Mouse (Mus musculus): ENCODE data around the gene Ldlrad3. TPM values are rescaled to one million over a fixed set of nuclear protein-coding genes. Genes with fewer than 3 reads are reported as not detected.

The Ldlrad3 gene
- polyA plus RNA-seq, 1 experiment, result 3.7 TPM

GRCm38 (mm10) chr2:101952951-101953361 is 233.2 kb downstream of the Ldlrad3 start:
- Histone ChIP-seq H3K27ac (ENCODE audit: control insufficient read depth, insufficient read depth, low read depth, low read length, poor library complexity) (no peak overlapping the region), H3K4me3 (replicated peaks; ENCODE audit: control insufficient read depth, low read depth, low read length) (no peak overlapping the region), H3K4me1 (ENCODE audit: control insufficient read depth, insufficient read depth, low read length) (no peaks in the 10 kb centered on the region)
- WGBS, result 86% methylated on average over 8 of the region's 8 CpGs
- no peak for TF ChIP-seq CTCF (IDR thresholded peaks at IDR 0.05; ENCODE audit: control insufficient read depth, insufficient read depth, low read length)
- no peak for TF ChIP-seq POLR2A (IDR thresholded peaks at IDR 0.05; ENCODE audit: borderline replicate concordance, control insufficient read depth, low read depth, low read length)

- TF ChIP-seq POLR2A (IDR thresholded peaks at IDR 0.05; ENCODE audit: borderline replicate concordance, control insufficient read depth, low read depth, low read length), result no peak
- no peak for TF ChIP-seq CTCF (IDR thresholded peaks at IDR 0.05; ENCODE audit: control insufficient read depth, insufficient read depth, low read length)
- Histone ChIP-seq H3K27ac (ENCODE audit: control insufficient read depth, insufficient read depth, low read depth, low read length, poor library complexity) (no peak overlapping the region), H3K4me3 (replicated peaks; ENCODE audit: control insufficient read depth, low read depth, low read length) (no peak overlapping the region), H3K4me1 (ENCODE audit: control insufficient read depth, insufficient read depth, low read length) (no peaks in the 10 kb centered on the region)
- WGBS, result 83% methylated on average over 7 of the region's 7 CpGs
Observed at GRCm38 (mm10) chr2:101950716-101951520, 235.3 kb downstream of the Ldlrad3 start.

GRCm38 (mm10) chr2:101935006-101935405 is 251.2 kb downstream of the Ldlrad3 start:
- H3K27ac ChIP-seq (ENCODE audit: control insufficient read depth, insufficient read depth, low read depth, low read length, poor library complexity), result no peak overlapping the region
- no peak overlapping the region for H3K4me3 ChIP-seq (replicated peaks; ENCODE audit: control insufficient read depth, low read depth, low read length)
- no peaks in the 10 kb centered on the region for H3K4me1 ChIP-seq (ENCODE audit: control insufficient read depth, insufficient read depth, low read length)
- 85% methylated on average over 1 of the region's 1 CpGs for WGBS
- TF ChIP-seq POLR2A (IDR thresholded peaks at IDR 0.05; ENCODE audit: borderline replicate concordance, control insufficient read depth, low read depth, low read length) (no peak), CTCF (IDR thresholded peaks at IDR 0.05; ENCODE audit: control insufficient read depth, insufficient read depth, low read length) (no peak)

DNA sequence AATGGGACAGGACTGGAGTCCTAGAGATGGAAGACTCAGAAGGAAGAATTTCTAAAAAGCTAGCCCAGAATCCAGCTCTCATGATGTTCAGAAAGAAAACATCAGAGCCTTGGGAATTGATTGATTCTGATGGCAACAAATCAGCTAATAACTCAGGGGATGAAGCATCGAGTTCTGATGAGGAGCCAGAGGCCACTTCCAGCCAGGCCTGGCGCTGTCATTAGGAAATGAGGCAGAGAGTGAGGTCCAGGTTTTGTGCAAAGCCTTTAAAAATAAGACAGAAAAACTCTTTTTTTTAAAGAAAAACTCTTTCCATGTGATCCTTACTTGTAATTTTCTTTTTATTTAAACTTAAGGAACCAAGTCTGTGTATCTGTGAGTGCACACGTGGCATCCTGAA is 252.9 kb downstream of the Ldlrad3 start:
- TF ChIP-seq CTCF (IDR thresholded peaks at IDR 0.05; ENCODE audit: control insufficient read depth, insufficient read depth, low read length), result no peak
- TF ChIP-seq POLR2A (IDR thresholded peaks at IDR 0.05; ENCODE audit: borderline replicate concordance, control insufficient read depth, low read depth, low read length), result no peak
- Histone ChIP-seq H3K4me1 (ENCODE audit: control insufficient read depth, insufficient read depth, low read length) (no peaks in the 10 kb centered on the region), H3K4me3 (replicated peaks; ENCODE audit: control insufficient read depth, low read depth, low read length) (no peak overlapping the region), H3K27ac (ENCODE audit: control insufficient read depth, insufficient read depth, low read depth, low read length, poor library complexity) (no peak overlapping the region)
- WGBS, result 75% methylated on average over 3 of the region's 3 CpGs

DNA sequence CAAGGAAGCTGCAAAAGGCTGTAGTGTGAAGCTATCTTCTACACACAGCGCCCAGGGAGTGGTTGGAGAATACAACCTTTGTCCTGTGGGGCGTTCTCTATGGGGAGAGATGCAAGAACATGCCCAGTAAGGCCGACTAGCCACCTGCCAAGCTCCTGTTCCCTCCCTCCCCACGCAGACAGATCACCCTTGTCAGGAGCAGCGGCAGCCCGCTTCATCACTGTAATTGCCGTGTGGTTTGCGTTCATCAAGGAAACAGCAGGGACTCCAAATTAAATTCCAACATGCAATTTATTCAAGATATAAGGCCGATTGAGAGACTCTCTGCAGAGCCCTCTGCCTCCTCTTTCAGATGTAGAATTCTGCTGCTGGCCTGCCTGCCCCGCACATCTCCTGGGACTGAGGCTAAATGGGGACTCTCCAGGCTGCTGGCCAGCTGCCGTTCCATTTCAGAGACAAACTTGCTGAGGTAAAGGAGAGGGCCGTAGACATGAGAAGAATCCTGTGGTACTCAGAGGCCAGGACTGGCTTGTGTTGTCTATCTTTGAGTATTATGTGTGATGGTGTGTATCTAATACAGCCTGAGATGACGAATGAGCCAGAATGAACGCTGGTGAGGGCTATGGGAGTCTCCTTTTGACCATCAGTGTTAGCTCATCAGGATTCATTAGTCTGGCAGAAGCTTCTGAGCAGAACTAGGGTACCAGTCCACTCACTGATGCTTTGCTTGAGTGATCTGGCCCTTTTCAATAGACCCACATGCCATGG is 253.8 kb downstream of the Ldlrad3 start:
- WGBS, result 83% methylated on average over 14 of the region's 14 CpGs
- Histone ChIP-seq H3K4me3 (replicated peaks; ENCODE audit: control insufficient read depth, low read depth, low read length) (no peak overlapping the region), H3K4me1 (ENCODE audit: control insufficient read depth, insufficient read depth, low read length) (no peaks in the 10 kb centered on the region), H3K27ac (ENCODE audit: control insufficient read depth, insufficient read depth, low read depth, low read length, poor library complexity) (no peak overlapping the region)
- no peak for TF ChIP-seq POLR2A (IDR thresholded peaks at IDR 0.05; ENCODE audit: borderline replicate concordance, control insufficient read depth, low read depth, low read length)
- TF ChIP-seq CTCF (IDR thresholded peaks at IDR 0.05; ENCODE audit: control insufficient read depth, insufficient read depth, low read length), result no peak

DNA sequence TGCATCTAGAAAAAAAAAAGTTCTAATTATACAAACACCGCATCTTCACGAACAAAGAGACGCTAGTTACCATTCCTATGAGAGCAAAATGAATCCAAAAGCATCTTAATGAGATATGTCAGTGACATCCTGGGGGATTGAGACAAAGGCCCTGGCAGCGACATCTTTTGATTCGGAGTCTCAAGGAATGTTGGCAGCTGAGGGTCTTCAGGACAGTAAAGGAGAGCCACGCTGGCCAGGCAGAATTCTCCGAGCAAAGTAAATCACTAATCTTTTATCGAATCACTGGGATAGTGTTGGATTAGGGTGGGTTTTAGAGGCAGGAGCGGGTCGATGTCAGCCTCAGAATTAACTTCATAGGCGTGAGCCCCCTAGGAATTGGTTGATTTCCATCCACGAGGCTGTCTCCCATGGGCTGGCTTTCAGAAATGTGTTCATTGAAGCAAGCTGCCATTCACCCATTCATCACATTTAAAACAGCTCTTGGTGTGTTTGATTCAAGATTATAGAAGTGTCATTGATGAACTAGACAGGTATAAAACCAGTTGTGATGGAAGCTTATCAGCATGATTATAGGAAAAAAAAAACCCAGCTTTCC is 260.5 kb downstream of the Ldlrad3 start:
- WGBS, result 85% methylated on average over 12 of the region's 12 CpGs

GRCm38 (mm10) chr2:101925183-101925582 is 261.0 kb downstream of the Ldlrad3 start:
- no peak overlapping the region for H3K27ac ChIP-seq (ENCODE audit: control insufficient read depth, insufficient read depth, low read depth, low read length, poor library complexity)
- WGBS, result 79% methylated on average over 3 of the region's 3 CpGs
- TF ChIP-seq CTCF (IDR thresholded peaks at IDR 0.05; ENCODE audit: control insufficient read depth, insufficient read depth, low read length) (no peak), POLR2A (IDR thresholded peaks at IDR 0.05; ENCODE audit: borderline replicate concordance, control insufficient read depth, low read depth, low read length) (no peak)
- no peaks in the 10 kb centered on the region for H3K4me1 ChIP-seq (ENCODE audit: control insufficient read depth, insufficient read depth, low read length)
- H3K4me3 ChIP-seq (replicated peaks; ENCODE audit: control insufficient read depth, low read depth, low read length), result no peak overlapping the region

More for the DNA sequence above, 260.5 kb downstream of the Ldlrad3 start:
- no peak overlapping the region for H3K27ac ChIP-seq (ENCODE audit: control insufficient read depth, insufficient read depth, low read depth, low read length, poor library complexity)
- H3K4me1 ChIP-seq (ENCODE audit: control insufficient read depth, insufficient read depth, low read length), result no peaks in the 10 kb centered on the region
- TF ChIP-seq POLR2A (IDR thresholded peaks at IDR 0.05; ENCODE audit: borderline replicate concordance, control insufficient read depth, low read depth, low read length) (no peak), CTCF (IDR thresholded peaks at IDR 0.05; ENCODE audit: control insufficient read depth, insufficient read depth, low read length) (no peak)
- H3K4me3 ChIP-seq (replicated peaks; ENCODE audit: control insufficient read depth, low read depth, low read length), result no peak overlapping the region

GRCm38 (mm10) chr2:101923181-101923580 is 263.0 kb downstream of the Ldlrad3 start:
- H3K27ac ChIP-seq (ENCODE audit: control insufficient read depth, insufficient read depth, low read depth, low read length, poor library complexity), result no peak overlapping the region

More at GRCm38 (mm10) chr2:101923181-101923580, 263.0 kb downstream of the Ldlrad3 start:
- Histone ChIP-seq H3K4me3 (replicated peaks; ENCODE audit: control insufficient read depth, low read depth, low read length) (no peak overlapping the region), H3K4me1 (ENCODE audit: control insufficient read depth, insufficient read depth, low read length) (no peaks in the 10 kb centered on the region)
- TF ChIP-seq CTCF (IDR thresholded peaks at IDR 0.05; ENCODE audit: control insufficient read depth, insufficient read depth, low read length) (no peak), POLR2A (IDR thresholded peaks at IDR 0.05; ENCODE audit: borderline replicate concordance, control insufficient read depth, low read depth, low read length) (no peak)
- 80% methylated on average over 4 of the region's 4 CpGs for WGBS

Measured in bone marrow, adult 2 months (tissue).